Mouse (Mus musculus): Measurements from ENCODE around the gene Wipi1. TPM values are rescaled to one million over a fixed set of nuclear protein-coding genes. Genes with fewer than 3 reads are reported as not detected.

The Wipi1 gene
- total RNA-seq, 2 experiments from 2014 or later: 9.0 to 30.6 TPM

DNA sequence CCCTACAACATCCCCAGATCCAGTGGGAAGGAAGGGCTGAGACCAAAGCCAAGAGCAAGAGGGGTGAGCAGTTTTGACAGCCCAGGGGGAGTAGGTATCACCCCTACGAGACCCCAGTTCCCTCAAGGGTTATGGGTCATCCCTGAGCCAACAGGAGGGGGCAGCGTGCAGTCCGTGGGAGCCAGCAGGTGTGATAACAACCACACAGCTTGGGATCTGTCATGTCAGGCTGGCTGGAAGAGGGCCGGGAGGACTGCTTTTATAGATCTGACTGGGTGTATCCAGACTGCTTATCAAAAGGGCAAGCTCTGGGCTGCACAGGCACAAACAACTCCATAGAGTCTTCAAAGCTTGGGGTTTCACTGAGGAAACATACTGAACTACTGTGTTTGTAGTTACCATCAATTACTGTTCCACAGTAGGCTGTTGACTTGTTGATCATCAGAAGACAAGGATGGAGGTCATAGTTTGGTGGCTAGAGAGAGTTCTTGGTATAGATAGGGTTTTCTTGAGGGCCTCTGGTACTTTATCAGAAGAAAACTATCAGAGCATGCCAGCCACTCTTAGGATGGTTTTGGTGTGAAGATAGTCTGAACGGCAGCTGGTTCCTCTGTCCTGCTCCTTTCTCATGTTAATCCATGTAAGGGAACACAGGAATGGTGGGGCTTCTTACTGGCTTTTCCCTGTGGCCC lies 62.0 kb downstream of the Wipi1 start:
- peak; percentile 69 for ATAC-seq (replicated peaks; ENCODE audit: low FRiP score, low TSS enrichment, poor library complexity, severe bottlenecking)

DNA sequence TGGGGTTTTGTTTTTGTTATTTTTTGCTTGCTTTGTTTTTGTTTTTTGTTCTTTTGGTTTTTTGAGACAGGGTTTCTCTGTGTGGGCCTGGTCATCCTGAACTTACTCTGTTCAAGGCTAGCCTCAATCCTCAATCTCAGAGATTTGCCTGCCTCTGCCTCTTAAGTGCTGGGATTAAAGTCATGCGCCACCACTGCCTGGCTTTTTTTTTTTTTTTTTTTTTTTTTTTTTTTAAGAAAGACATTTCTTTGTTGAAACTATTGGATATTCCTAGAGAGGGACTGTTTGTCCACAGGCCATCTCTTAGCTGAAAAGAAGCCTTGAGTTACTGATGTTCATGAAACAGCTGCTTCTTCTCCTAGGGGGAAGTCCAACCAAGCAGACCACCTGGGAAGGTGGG lies 64.1 kb downstream of the Wipi1 start:
- no peak for ATAC-seq (replicated peaks; ENCODE audit: low FRiP score, low TSS enrichment, poor library complexity, severe bottlenecking)

DNA sequence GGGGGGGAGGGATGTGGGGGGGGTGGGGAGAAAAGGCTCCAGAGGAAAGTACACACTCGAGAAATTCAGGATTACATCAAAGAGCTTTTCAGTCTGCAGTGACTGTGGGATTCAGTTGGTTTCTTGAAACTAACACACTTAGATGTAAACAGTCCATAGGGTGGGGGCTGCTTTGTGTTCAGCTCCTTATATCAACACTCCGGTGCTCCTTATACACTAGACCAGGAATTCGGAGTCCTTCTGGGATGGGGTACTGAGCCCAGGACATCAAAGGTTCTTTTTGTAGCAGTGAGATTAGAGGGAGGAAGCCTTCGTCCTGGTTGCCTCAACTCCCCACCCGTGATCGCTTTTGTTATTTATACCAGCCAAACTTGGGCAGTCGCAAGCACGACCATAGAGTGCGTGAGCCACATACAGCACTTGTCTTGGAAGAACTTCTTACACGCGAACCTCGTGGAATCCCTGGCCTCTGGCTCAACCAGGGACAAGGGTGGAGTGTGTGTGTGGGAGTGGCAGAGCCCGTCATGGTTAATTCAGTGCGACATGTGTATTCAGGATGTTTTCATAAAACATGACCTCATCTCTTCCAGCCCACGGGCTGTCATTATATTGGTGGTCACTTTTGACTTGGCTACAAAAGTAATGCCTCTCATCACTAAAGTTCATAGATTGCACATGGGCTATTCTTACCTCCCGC lies 65.3 kb downstream of the Wipi1 start:
- ATAC-seq (replicated peaks; ENCODE audit: low FRiP score, low TSS enrichment, poor library complexity, severe bottlenecking): no peak

DNA sequence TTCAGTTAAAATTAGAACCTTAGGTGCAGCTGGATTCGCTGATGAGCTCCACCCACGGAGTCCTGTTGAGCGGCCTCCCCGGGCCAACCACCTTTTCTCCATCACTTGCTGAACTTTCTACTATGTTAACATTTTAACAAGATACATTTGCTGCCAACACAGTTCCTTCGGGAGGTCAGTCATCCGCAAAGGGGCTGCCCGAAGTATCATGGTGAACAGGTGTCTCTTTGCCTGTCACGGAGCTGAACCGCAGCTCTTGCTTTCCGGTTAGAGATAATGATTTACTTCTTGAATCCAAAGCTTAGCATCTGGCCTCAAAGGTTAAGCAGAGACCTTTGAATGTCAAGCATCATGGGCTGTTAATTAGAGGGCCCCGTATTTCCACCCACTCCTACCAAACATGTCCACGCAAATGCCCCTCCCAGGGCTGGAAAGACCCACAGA lies 66.0 kb downstream of the Wipi1 start:
- ATAC-seq (replicated peaks; ENCODE audit: low FRiP score, low TSS enrichment, poor library complexity, severe bottlenecking): peak; percentile 3; the same call in 1 of the 2 replicates

DNA sequence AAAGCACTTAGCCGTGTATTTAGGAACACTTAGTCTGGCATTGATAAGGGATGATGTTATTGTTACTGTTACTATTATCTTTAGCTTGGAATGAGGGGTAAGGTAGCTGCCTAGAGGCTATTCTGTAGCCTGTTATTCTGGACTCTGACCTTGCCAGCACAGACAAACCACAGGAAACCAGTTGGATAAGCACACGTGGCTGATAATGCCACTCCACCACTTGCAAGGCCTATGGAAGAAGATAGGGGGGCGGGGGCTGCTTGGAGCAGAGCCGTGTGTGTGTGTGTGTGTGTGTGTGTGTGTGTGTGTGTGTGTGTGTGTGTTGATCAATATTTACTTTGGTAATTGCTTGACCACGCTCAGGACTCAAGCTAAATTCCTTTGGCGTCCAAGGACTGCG lies 66.5 kb downstream of the Wipi1 start:
- ATAC-seq (replicated peaks; ENCODE audit: low FRiP score, low TSS enrichment, poor library complexity, severe bottlenecking): peak; percentile 66

DNA sequence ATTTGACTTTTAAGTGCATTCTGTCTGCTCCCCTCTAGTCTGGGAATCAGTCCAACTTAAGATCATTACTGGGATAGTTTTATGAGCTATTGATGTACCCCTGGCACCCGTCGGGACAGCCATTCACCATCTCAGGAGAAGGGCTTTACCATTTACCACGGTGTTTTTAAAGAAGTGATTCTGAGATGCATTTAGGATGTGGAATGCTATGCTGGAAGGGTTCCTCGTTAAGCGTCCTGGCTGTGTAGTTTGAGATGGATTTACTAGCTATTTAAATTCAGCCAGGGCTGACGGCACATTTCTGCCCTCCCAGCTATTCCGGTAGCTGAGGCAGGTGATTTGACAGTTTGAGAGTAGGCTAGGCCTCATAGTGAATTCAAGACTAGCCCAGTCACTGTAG lies 67.3 kb downstream of the Wipi1 start:
- no peak for ATAC-seq (replicated peaks; ENCODE audit: low FRiP score, low TSS enrichment, poor library complexity, severe bottlenecking)

DNA sequence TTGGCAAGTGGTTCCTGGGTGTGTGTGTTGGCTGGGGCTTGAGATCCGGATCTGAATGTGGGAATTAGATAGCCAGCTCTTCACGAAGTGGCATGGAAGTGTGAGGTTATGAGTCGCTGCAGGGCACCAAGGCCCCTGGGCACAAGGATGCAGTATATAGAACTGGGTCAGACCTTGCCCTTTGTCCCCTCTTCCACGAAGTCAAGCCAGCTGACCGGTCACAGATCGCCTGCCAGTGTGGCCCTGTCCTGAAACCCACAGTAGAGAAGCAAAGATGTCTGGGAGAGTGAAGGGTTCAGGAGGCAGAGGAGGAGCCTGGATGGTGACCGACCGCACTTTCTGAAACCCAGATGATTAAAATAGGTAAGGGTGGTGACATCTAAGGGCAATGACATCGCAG lies 68.3 kb downstream of the Wipi1 start:
- no peak for ATAC-seq (replicated peaks; ENCODE audit: low FRiP score, low TSS enrichment, poor library complexity, severe bottlenecking)

DNA sequence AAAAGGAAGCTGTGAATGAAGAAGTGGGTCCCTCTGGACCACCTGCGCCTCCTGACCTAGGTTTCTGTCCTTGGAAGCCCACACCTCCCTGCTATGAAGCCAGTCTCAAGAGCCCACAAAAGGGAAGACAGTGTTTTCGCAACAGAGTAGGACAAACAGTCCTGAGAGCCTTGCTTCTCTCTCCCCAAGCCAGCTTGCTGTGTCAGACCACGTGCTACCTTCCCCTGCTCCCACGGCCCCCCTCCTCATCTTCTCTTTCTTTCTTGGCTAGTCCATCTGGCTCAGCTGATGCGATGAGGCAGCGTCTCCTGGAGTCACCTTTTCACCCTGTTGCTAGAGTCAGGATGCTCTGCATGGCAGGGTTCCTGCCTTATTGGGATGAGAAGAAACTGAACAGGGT lies 72.5 kb downstream of the Wipi1 start:
- ATAC-seq (replicated peaks; ENCODE audit: low FRiP score, low TSS enrichment, poor library complexity, severe bottlenecking): no peak

DNA sequence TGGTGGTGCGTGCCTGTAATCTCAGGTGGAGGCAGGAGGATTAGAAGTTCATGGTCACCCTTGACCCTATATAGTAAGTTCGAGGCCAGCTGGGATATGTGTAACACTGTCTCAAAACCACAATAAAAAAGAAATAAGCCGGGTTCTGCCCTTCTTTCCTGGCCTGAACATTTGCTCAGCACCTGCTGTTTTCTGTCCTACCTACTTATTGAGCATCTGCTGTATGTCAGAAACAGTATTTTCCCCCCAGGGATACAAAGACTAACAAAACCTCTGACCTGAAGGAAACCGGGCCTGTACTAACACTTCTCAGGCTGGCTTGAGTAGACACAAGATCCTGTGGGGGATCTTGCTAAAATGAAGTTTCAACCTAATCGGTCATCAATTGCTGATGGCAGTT lies 74.8 kb downstream of the Wipi1 start:
- no peak for ATAC-seq (replicated peaks; ENCODE audit: low FRiP score, low TSS enrichment, poor library complexity, severe bottlenecking)

DNA sequence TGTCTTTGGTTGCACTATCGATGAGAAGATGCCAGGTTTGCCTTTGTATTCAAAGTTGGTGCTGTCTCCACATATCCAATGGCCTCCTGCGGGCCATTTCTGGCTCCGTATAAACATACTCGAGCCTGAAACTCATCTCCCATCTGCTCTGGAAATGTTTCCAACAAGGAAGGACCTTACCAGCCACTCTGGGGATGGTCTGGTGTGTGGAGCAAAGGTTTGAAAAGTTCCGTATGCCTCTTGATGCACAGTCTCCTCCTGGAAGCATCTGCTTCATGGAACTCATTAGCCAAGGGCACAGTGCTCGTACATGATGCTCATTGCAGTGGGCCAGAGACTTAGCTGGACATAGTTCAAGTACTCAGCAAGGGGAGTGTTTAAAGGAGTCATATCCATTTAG lies 75.8 kb downstream of the Wipi1 start:
- no peak for ATAC-seq (replicated peaks; ENCODE audit: low FRiP score, low TSS enrichment, poor library complexity, severe bottlenecking)

DNA sequence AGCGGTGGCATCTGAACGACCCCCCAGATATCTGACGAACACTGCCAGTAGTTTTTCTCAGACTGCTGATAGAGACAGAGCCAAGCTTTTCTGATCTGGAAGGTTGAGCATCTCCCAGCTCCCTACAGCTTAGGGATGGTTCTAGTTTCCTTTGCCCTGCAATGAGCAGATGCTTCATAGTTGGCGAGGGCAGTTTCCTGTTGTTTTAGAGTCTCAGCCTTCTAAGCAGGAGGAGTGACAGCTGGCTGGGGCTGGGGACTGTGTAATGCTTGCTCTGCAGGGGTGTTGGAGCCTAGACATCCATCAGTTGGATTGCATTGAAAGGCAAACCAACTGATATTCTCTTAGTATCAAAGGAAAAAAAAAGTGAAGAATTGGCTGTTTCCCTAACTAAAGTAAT lies 81.7 kb downstream of the Wipi1 start:
- no peak for ATAC-seq (replicated peaks; ENCODE audit: low FRiP score, low TSS enrichment, poor library complexity, severe bottlenecking)

DNA sequence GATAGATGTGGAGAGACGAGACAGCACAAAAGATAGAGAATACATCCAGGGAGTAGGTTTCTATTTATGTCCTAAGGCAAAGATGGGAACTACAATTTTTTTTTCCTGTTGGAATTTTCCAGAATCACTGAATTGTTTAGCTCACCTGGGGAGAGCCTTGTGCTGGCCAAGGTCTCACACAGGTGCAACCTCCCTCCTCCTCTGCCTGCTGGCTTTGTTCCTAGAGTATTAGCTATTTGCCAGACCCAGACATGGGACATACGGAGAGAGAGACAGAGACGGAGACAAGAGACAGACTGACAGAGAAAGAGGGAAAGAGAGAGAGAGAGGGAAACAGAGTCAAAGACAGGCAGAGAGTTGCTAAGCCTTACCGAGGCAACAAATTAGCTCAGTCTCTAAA lies 86.2 kb downstream of the Wipi1 start:
- ATAC-seq (replicated peaks; ENCODE audit: low FRiP score, low TSS enrichment, poor library complexity, severe bottlenecking): no peak

DNA sequence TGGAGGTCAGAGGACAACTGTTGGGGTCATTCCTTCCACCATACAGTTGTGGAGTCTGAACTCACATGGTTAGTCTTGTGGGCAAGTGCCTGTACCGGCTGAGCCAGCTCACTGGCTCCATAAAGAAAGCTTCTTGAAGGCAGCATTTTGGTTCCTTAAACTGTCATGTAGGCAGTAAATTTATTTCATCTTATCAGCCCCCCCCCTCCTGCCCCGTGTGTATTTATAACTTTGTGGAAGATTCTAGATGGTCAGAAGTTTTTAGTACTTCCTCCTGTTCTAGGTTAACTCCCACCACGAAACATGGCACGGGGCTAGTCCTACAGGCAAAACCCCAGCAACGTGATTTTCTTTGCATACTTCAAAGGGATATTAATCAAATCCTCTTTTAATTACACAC lies 86.9 kb downstream of the Wipi1 start:
- ATAC-seq (replicated peaks; ENCODE audit: low FRiP score, low TSS enrichment, poor library complexity, severe bottlenecking): no peak

Other genes with a start within 250 kb of the Wipi1 start
- 34.0 and 40.6 TPM in 2 replicates for gene Gna13, start 249.1 kb downstream of the Wipi1 start, total RNA-seq (2014; fragmentation: Nextera tagmentation)
- 36.7 and 37.1 TPM in 2 replicates for gene Gna13, start 249.1 kb downstream of the Wipi1 start, total RNA-seq (2017)
- 0.12 TPM in 1 of 2 replicates, not detected in the other for gene 9930022D16Rik, start 198.1 kb downstream of the Wipi1 start, total RNA-seq (2014; fragmentation: Nextera tagmentation)
- 1.2 TPM in 1 of 2 replicates, not detected in the other for gene 9930022D16Rik, start 198.1 kb downstream of the Wipi1 start, total RNA-seq (2017)
- gene Amz2, start 186.0 kb downstream of the Wipi1 start, total RNA-seq (2014; fragmentation: Nextera tagmentation): 50.3 and 51.7 TPM in 2 replicates
- gene Amz2, start 186.0 kb downstream of the Wipi1 start, total RNA-seq (2017): 79.1 and 90.9 TPM in 2 replicates
- gene Arsg, start 138.6 kb downstream of the Wipi1 start, total RNA-seq (2014; fragmentation: Nextera tagmentation): 7.3 and 9.3 TPM in 2 replicates
- 4.1 and 4.7 TPM in 2 replicates for gene Arsg, start 138.6 kb downstream of the Wipi1 start, total RNA-seq (2017)
- 40.6 and 46.9 TPM in 2 replicates for gene Slc16a6, start 138.4 kb downstream of the Wipi1 start, total RNA-seq (2014; fragmentation: Nextera tagmentation)
- gene Slc16a6, start 138.4 kb downstream of the Wipi1 start, total RNA-seq (2017): 16.5 and 20.6 TPM in 2 replicates
- gene Prkar1a, start 37.4 kb upstream of the Wipi1 start, total RNA-seq (2014; fragmentation: Nextera tagmentation): 93.1 and 106 TPM in 2 replicates
- gene Prkar1a, start 37.4 kb upstream of the Wipi1 start, total RNA-seq (2017): 72.0 and 76.5 TPM in 2 replicates
- gene Fam20a, start 110.3 kb upstream of the Wipi1 start, total RNA-seq (2014; fragmentation: Nextera tagmentation): not detected in 2 replicates
- gene Fam20a, start 110.3 kb upstream of the Wipi1 start, total RNA-seq (2017): 0.19 and 0.70 TPM in 2 replicates
- gene 1700012B07Rik, start 216.1 kb upstream of the Wipi1 start, total RNA-seq (2014; fragmentation: Nextera tagmentation): 3.4 TPM in 1 of 2 replicates, not detected in the other
- gene 1700012B07Rik, start 216.1 kb upstream of the Wipi1 start, total RNA-seq (2017): not detected in 2 replicates

Data from megakaryocyte-erythroid progenitor cell, adult 5-6 weeks (primary cell).